29 mouse cellular contexts compared by ENCODE assay signal in genomic region chr1:131922100-131922499, GRCm38 (mm10).
"Had no signal": no experiment of that assay in that cellular context is flagged by ENCODE, and none has a peak within 500 bp of the region (broad histone marks: within the 10 kb centered on the region; RNA-seq: fewer than 3 reads in every experiment).

No protein-coding gene starts in this region.

- DNase-seq: cerebellum, adult 2 months; cerebellum, adult 8-10 months; cerebellum, adult 9-10 months; cerebellum, adult 9-11 months; cerebellum, postnatal 10 days; cerebellum, postnatal 14 days; cerebellum, postnatal 25 days; cerebellum, postnatal 36 days; embryo, embryonic 11 days; forebrain, postnatal 0 days; gastrocnemius, adult 2 months; gastrocnemius, postnatal 10 days; gastrocnemius, postnatal 14 days; gastrocnemius, postnatal 25 days; gastrocnemius, postnatal 36 days; heart, adult 11 months; heart, adult 18-20 months; heart, adult 2 months had no signal

- H3K9ac ChIP-seq: embryonic facial prominence, embryonic 12.5 days; embryonic facial prominence, embryonic 13.5 days; embryonic facial prominence, embryonic 15.5 days; forebrain, embryonic 12.5 days; forebrain, embryonic 13.5 days; forebrain, embryonic 15.5 days; forebrain, postnatal 0 days had no signal

- H3K4me1 ChIP-seq: embryonic facial prominence, embryonic 12.5 days; forebrain, embryonic 10.5 days; forebrain, embryonic 12.5 days; forebrain, embryonic 15.5 days had no signal

- H3K27me3 ChIP-seq: embryonic facial prominence, embryonic 12.5 days; embryonic facial prominence, embryonic 13.5 days; embryonic facial prominence, embryonic 15.5 days; forebrain, embryonic 12.5 days; forebrain, embryonic 13.5 days; forebrain, embryonic 15.5 days had no signal

- ATAC-seq: forebrain, embryonic 13.5 days; forebrain, embryonic 14.5 days; forebrain, embryonic 15.5 days; forebrain, embryonic 16.5 days; forebrain, postnatal 0 days had no signal

- H3K4me3 ChIP-seq: embryonic facial prominence, embryonic 10.5 days; embryonic facial prominence, embryonic 12.5 days; embryonic facial prominence, embryonic 13.5 days; embryonic facial prominence, embryonic 15.5 days; erythroblast, embryonic 14.5 days; forebrain, embryonic 10.5 days; forebrain, embryonic 12.5 days; forebrain, embryonic 13.5 days; forebrain, embryonic 15.5 days; gastrocnemius, adult 2 months; heart, adult 2 months had no signal

- H3K4me2 ChIP-seq: embryonic facial prominence, embryonic 12.5 days; embryonic facial prominence, embryonic 13.5 days; embryonic facial prominence, embryonic 15.5 days; forebrain, embryonic 12.5 days; forebrain, embryonic 13.5 days; forebrain, embryonic 15.5 days had no signal

- H3K9me3 ChIP-seq: embryonic facial prominence, embryonic 10.5 days; embryonic facial prominence, embryonic 12.5 days; embryonic facial prominence, embryonic 13.5 days; embryonic facial prominence, embryonic 15.5 days; forebrain, embryonic 10.5 days; forebrain, embryonic 12.5 days; forebrain, embryonic 13.5 days; forebrain, embryonic 15.5 days had no signal

- H3K27ac ChIP-seq: embryonic facial prominence, embryonic 10.5 days; embryonic facial prominence, embryonic 12.5 days; embryonic facial prominence, embryonic 13.5 days; embryonic facial prominence, embryonic 15.5 days; forebrain, embryonic 10.5 days; forebrain, embryonic 12.5 days; forebrain, embryonic 13.5 days; forebrain, embryonic 15.5 days; gastrocnemius, adult 2 months; heart, adult 2 months had no signal
